Mouse (Mus musculus) midbrain, embryonic 11.5 days (tissue): ENCODE measurements around the gene Mdc1. TPM values are rescaled to one million over a fixed set of nuclear protein-coding genes. Genes with fewer than 3 reads are reported as not detected.

ENCODE experiments used
- ATAC-seq: fragments of 200-750 bp; cut with Nextera tagmentation; 2 replicates; pipeline ENCODE4 v1.8.0; 2017; ENCODE audit warnings: moderate TSS enrichment, moderate library complexity; ENCODE audit not compliant: low FRiP score
- DNase-seq: peaks from one replicate; pipeline ENCODE4 v3.0.0; 2015; ENCODE audit warnings: low spot score; ENCODE audit errors: missing footprints
- H3K27ac ChIP-seq: fragments of 300-500 bp; sonication (generic); 2 replicates; pipeline ENCODE4 v1.5.1; 2014; ENCODE audit warnings: low read depth, low read length
- H3K27me3 ChIP-seq: fragments of 300-500 bp; sonication (generic); 2 replicates; pipeline ENCODE4 v1.6.1; 2014; ENCODE audit warnings: mild to moderate bottlenecking, low read length, moderate library complexity, mixed read lengths; ENCODE audit not compliant: control insufficient read depth, insufficient read depth
- H3K36me3 ChIP-seq: fragments of 300-500 bp; sonication (generic); 2 replicates; pipeline ENCODE4 v1.6.1; 2014; ENCODE audit warnings: mild to moderate bottlenecking, low read length, moderate library complexity, mixed read lengths; ENCODE audit not compliant: control insufficient read depth, insufficient read depth
- H3K4me1 ChIP-seq: fragments of 300-500 bp; sonication (generic); 2 replicates; pipeline ENCODE4 v1.6.1; 2014; ENCODE audit warnings: low read length; ENCODE audit not compliant: control insufficient read depth, insufficient read depth
- H3K4me2 ChIP-seq: fragments of 300-500 bp; sonication (generic); 2 replicates; pipeline ENCODE4 v1.6.1; 2014; ENCODE audit warnings: mild to moderate bottlenecking, moderate library complexity
- H3K4me3 ChIP-seq: fragments of 300-500 bp; sonication (generic); 2 replicates; pipeline ENCODE4 v1.5.1; 2014; ENCODE audit warnings: low read depth, low read length
- H3K9ac ChIP-seq: fragments of 300-500 bp; sonication (generic); 2 replicates; pipeline ENCODE4 v1.6.1; 2014; ENCODE audit warnings: low read length
- H3K9me3 ChIP-seq: fragments of 300-500 bp; sonication (generic); 2 replicates; pipeline ENCODE4 v1.6.1; 2016; ENCODE audit warnings: low read length; ENCODE audit not compliant: control insufficient read depth
- WGBS: fragments of 180-500 bp; shearing (Covaris S2); extraction: QIAGEN DNeasy Blood & Tissue Kit; methylation state at CpG from one replicate; pipeline ENCODE4 v1.1.7; 2014; 5-methylcytosine and 5-hydroxymethylcytosine counted together
- polyA plus RNA-seq: library from polyadenylated mRNA; unstranded; fragments of >200 nt; fragmentation: Nextera tagmentation; extraction: Ambion mirVana; gene quantifications from 2 replicates; pipeline ENCODE4 v1.2.1, GENCODE M21; 2014

Mdc1 gene
- 19.4 and 21.5 TPM in 2 replicates for polyA plus RNA-seq

- WGBS = under 1% methylated on average over 59 of the region's 59 CpGs
- H3K27me3 ChIP-seq = no peaks in the 10 kb centered on the region
- ATAC-seq = peak; percentile 90
Observed at GRCm38 (mm10) chr17:35841076-35841950, at the start of gene Mdc1. TSS of gene Mdc1 (plus strand) at chr17:35841515.

DNA sequence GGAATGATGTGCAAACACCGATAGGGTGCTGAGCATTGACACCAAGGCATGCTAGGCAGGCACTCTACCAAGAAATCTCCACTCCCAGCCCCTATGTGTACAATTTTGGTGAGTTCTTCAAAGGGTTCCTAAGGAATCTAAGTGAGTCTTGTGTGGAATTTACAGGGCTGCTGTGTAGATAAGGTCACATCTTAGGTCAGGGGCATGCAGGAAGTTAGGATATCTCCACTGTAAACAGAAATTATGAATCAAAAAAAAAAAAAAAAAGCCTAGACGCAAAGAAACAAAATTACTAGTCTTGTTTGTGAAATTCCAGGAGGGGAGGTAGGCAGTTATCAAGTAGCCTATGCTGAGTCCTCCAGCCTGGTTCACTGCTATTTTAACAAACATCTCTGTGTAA is 48.5 kb upstream of the Mdc1 start:
- Histone ChIP-seq H3K27ac (no peak overlapping the region), H3K4me3 (no peak overlapping the region), H3K4me1 (no peaks in the 10 kb centered on the region), H3K36me3 (no peaks in the 10 kb centered on the region), H3K4me2 (no peak overlapping the region), H3K9me3 (no peaks in the 10 kb centered on the region), H3K27me3 (no peaks in the 10 kb centered on the region), H3K9ac (no peak overlapping the region)
- WGBS = 86% methylated on average over 2 of the region's 2 CpGs
- DNase-seq (no peak), ATAC-seq (no peak)

More at GRCm38 (mm10) chr17:35841076-35841950, at the start of gene Mdc1:
- peak within 1 kb of the TSS; percentile 62 for H3K4me3 ChIP-seq
- H3K4me1 ChIP-seq = peaks cover 8% of the 10 kb centered on the region
- peaks cover 8% of the 10 kb centered on the region; the same call in 1 of the 2 replicates for H3K36me3 ChIP-seq
- H3K9ac ChIP-seq = peak within 1 kb of the TSS; percentile 78
- H3K9me3 ChIP-seq = no peaks in the 10 kb centered on the region
- peak within 1 kb of the TSS; percentile 40; the same call in 1 of the 2 replicates for H3K27ac ChIP-seq
- DNase-seq = peak; percentile 100
- peak within 1 kb of the TSS; percentile 63 for H3K4me2 ChIP-seq

GRCm38 (mm10) chr17:35795099-35795498 is 46.2 kb upstream of the Mdc1 start:
- no peaks in the 10 kb centered on the region for H3K4me1 ChIP-seq
- H3K27me3 ChIP-seq = no peaks in the 10 kb centered on the region
- DNase-seq (no peak), ATAC-seq (no peak)
- H3K4me2 ChIP-seq = no peak overlapping the region
- no peaks in the 10 kb centered on the region for H3K9me3 ChIP-seq
- WGBS = 52% methylated on average over 2 of the region's 2 CpGs
- no peak overlapping the region for H3K9ac ChIP-seq
- H3K27ac ChIP-seq = no peak overlapping the region
- no peak overlapping the region for H3K4me3 ChIP-seq
- H3K36me3 ChIP-seq = no peaks in the 10 kb centered on the region

GRCm38 (mm10) chr17:35795656-35796055 is 45.7 kb upstream of the Mdc1 start:
- H3K4me3 ChIP-seq = no peak overlapping the region
- no peaks in the 10 kb centered on the region for H3K9me3 ChIP-seq
- 87% methylated on average over 6 of the region's 6 CpGs for WGBS
- no peak overlapping the region for H3K9ac ChIP-seq
- no peak overlapping the region for H3K27ac ChIP-seq
- no peaks in the 10 kb centered on the region for H3K27me3 ChIP-seq
- ATAC-seq = no peak
- H3K36me3 ChIP-seq = no peaks in the 10 kb centered on the region
- H3K4me1 ChIP-seq = no peaks in the 10 kb centered on the region
- H3K4me2 ChIP-seq = no peak overlapping the region
- no peak for DNase-seq

DNA sequence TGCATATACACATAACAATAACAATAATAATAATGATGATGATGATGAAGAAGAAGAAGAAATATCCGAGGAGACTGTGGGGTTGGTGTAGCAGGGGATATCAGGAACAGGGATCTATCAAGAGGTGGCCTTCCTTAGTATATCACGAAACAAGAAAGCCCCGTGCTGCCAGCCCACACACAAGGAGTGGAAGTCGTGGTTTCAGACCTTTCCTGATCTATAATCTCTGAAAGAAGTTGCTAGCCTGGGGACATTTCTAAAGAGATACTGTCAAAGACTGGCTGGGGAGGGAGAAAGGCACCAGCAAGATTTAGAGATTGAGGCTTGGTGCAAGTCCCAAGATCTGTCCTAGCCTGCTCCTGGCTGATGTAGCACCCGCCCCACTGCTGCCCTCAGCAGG is 44.5 kb upstream of the Mdc1 start:
- Histone ChIP-seq H3K4me1 (no peaks in the 10 kb centered on the region), H3K4me2 (no peak overlapping the region), H3K9me3 (no peaks in the 10 kb centered on the region), H3K36me3 (no peaks in the 10 kb centered on the region), H3K27ac (no peak overlapping the region), H3K9ac (no peak overlapping the region), H3K4me3 (no peak overlapping the region), H3K27me3 (no peaks in the 10 kb centered on the region)
- WGBS = 67% methylated on average over 5 of the region's 5 CpGs
- no peak for DNase-seq
- no peak for ATAC-seq

- whole genome bisulfite sequencing = 74% methylated on average over 2 of the region's 2 CpGs
Observed at GRCm38 (mm10) chr17:35800905-35801304, 40.4 kb upstream of the Mdc1 start.

GRCm38 (mm10) chr17:35803020-35803419 is 38.3 kb upstream of the Mdc1 start:
- WGBS = 66% methylated on average over 6 of the region's 6 CpGs
- ATAC-seq = no peak
- no peaks in the 10 kb centered on the region for H3K4me1 ChIP-seq
- no peak overlapping the region for H3K27ac ChIP-seq
- H3K4me3 ChIP-seq = no peak overlapping the region
- H3K9ac ChIP-seq = no peak overlapping the region
- no peaks in the 10 kb centered on the region for H3K36me3 ChIP-seq
- H3K27me3 ChIP-seq = no peaks in the 10 kb centered on the region
- no peak overlapping the region for H3K4me2 ChIP-seq
- no peak for DNase-seq
- H3K9me3 ChIP-seq = no peaks in the 10 kb centered on the region

More at GRCm38 (mm10) chr17:35800905-35801304, 40.4 kb upstream of the Mdc1 start:
- no peaks in the 10 kb centered on the region for H3K9me3 ChIP-seq
- H3K4me3 ChIP-seq = no peak overlapping the region
- no peaks in the 10 kb centered on the region for H3K36me3 ChIP-seq
- no peaks in the 10 kb centered on the region for H3K4me1 ChIP-seq
- H3K27ac ChIP-seq = no peak overlapping the region
- no peak for ATAC-seq
- no peak overlapping the region for H3K9ac ChIP-seq
- DNase-seq = peak; percentile 60
- no peak overlapping the region for H3K4me2 ChIP-seq
- no peaks in the 10 kb centered on the region for H3K27me3 ChIP-seq

DNA sequence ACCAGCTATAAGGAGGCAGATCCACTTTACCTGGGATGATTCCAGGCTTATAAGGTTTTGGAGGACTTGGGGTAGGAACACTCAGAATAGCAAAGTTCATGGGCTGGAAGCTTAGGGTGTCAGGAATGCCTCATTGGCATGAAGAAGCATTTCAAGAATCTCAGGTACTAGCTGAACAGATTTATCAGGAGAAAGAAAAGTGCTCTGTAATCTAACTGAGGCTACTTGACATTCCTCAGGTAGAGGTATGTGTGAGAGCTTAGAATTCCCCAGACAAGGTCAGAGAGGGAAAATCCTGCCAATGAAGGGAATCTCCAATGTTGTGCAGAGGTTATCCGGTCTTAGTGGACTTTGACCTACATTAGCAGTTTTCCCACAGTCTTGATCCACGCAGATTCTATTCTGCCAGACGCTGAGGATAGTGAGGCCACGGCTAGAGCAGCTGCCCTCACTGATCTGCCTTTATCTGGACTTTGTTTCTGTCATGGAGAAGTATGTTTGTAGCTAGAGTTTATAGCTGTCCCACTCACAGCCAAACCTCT is 37.4 kb upstream of the Mdc1 start:
- no peaks in the 10 kb centered on the region for H3K4me1 ChIP-seq
- WGBS = 90% methylated on average over 4 of the region's 4 CpGs
- H3K27me3 ChIP-seq = no peaks in the 10 kb centered on the region
- H3K27ac ChIP-seq = no peak overlapping the region
- no peaks in the 10 kb centered on the region for H3K9me3 ChIP-seq
- no peak for ATAC-seq
- no peak for DNase-seq
- no peaks in the 10 kb centered on the region for H3K36me3 ChIP-seq
- H3K4me3 ChIP-seq = no peak overlapping the region
- H3K4me2 ChIP-seq = no peak overlapping the region
- H3K9ac ChIP-seq = no peak overlapping the region

GRCm38 (mm10) chr17:35808073-35808472 is 33.2 kb upstream of the Mdc1 start:
- no peak overlapping the region for H3K4me2 ChIP-seq
- DNase-seq = no peak
- no peaks in the 10 kb centered on the region; the same call in 1 of the 2 replicates for H3K36me3 ChIP-seq
- ATAC-seq = no peak
- 79% methylated on average over 9 of the region's 9 CpGs for WGBS
- no peak overlapping the region for H3K4me3 ChIP-seq
- no peaks in the 10 kb centered on the region for H3K4me1 ChIP-seq
- H3K27me3 ChIP-seq = no peaks in the 10 kb centered on the region
- H3K9me3 ChIP-seq = no peaks in the 10 kb centered on the region
- H3K9ac ChIP-seq = no peak overlapping the region
- H3K27ac ChIP-seq = no peak overlapping the region
